Mouse (Mus musculus) inflammation-experienced regulatory T-cells, adult 6 months (primary cell): ENCODE results near the gene Crybb2. TPM values are rescaled to one million over a fixed set of nuclear protein-coding genes. Genes with fewer than 3 reads are reported as not detected.
"Not testable (repeated sequence)": the region's sequence is repeated elsewhere in the genome, so short reads cannot be mapped to it uniquely, and the experiment has no call there.

Source experiments
- ATAC-seq: one replicate; pipeline ENCODE4 v1.8.0; 2017
- polyA plus RNA-seq, 3 experiments: library from polyadenylated mRNA; unstranded; fragments of 100-300 nt; shearing (Covaris generic); gene quantifications; one replicate each; pipeline ENCODE4 v1.2.1; 2017

The Crybb2 gene
- not detected for polyA plus RNA-seq

GRCm38 (mm10) chr5:113070017-113070416 lies at the start of gene Crybb2:
Gene Crybb2, minus strand, starts transcription at chr5:113070117.
- ATAC-seq: no peak

GRCm38 (mm10) chr5:113119291-113119690 lies 49.4 kb upstream of the Crybb2 start:
- ATAC-seq: no peak

- ATAC-seq: no peak
Observed at GRCm38 (mm10) chr5:113118695-113119094, 48.8 kb upstream of the Crybb2 start.

- ATAC-seq: no peak
Observed at GRCm38 (mm10) chr5:113117361-113117760, 47.4 kb upstream of the Crybb2 start.

- no peak for ATAC-seq
Observed at GRCm38 (mm10) chr5:113115896-113116295, 46.0 kb upstream of the Crybb2 start.

- ATAC-seq: peak; percentile 67
Observed at GRCm38 (mm10) chr5:113114264-113115225, 44.6 kb upstream of the Crybb2 start.

GRCm38 (mm10) chr5:113113120-113113519 lies 43.2 kb upstream of the Crybb2 start:
- ATAC-seq: no peak

- no peak for ATAC-seq
Observed at GRCm38 (mm10) chr5:113111336-113111735, 41.4 kb upstream of the Crybb2 start.

- ATAC-seq: no peak
Observed at GRCm38 (mm10) chr5:113110929-113111328, 41.0 kb upstream of the Crybb2 start.

- ATAC-seq: not testable (repeated sequence)
Observed at GRCm38 (mm10) chr5:113109651-113110050, 39.7 kb upstream of the Crybb2 start.

GRCm38 (mm10) chr5:113108165-113108764 lies 38.3 kb upstream of the Crybb2 start:
- ATAC-seq: no peak

GRCm38 (mm10) chr5:113107709-113108108 lies 37.8 kb upstream of the Crybb2 start:
- no peak for ATAC-seq

GRCm38 (mm10) chr5:113106594-113106993 lies 36.7 kb upstream of the Crybb2 start:
- no peak for ATAC-seq

GRCm38 (mm10) chr5:113105481-113105880 lies 35.6 kb upstream of the Crybb2 start:
- no peak for ATAC-seq

GRCm38 (mm10) chr5:113105035-113105434 lies 35.1 kb upstream of the Crybb2 start:
- ATAC-seq: no peak

GRCm38 (mm10) chr5:113102455-113102854 lies 32.5 kb upstream of the Crybb2 start:
- no peak for ATAC-seq

GRCm38 (mm10) chr5:113101457-113101856 lies 31.5 kb upstream of the Crybb2 start:
- no peak for ATAC-seq

GRCm38 (mm10) chr5:113100422-113100821 lies 30.5 kb upstream of the Crybb2 start:
- no peak for ATAC-seq

- peak; percentile 32 for ATAC-seq
Observed at GRCm38 (mm10) chr5:113099546-113099945, 29.6 kb upstream of the Crybb2 start.

GRCm38 (mm10) chr5:113097551-113097950 lies 27.6 kb upstream of the Crybb2 start:
- ATAC-seq: no peak

- no peak for ATAC-seq
Observed at GRCm38 (mm10) chr5:113095456-113095855, 25.5 kb upstream of the Crybb2 start.

GRCm38 (mm10) chr5:113092406-113092805 lies 22.5 kb upstream of the Crybb2 start:
- no peak for ATAC-seq

GRCm38 (mm10) chr5:113091162-113091561 lies 21.2 kb upstream of the Crybb2 start:
- ATAC-seq: no peak

- no peak for ATAC-seq
Observed at GRCm38 (mm10) chr5:113090750-113091149, 20.8 kb upstream of the Crybb2 start.
